Mouse (Mus musculus): ENCODE measurements around the gene Nmnat3.

GRCm38 (mm10) chr9:98417919-98418318 lies 130.7 kb downstream of the Nmnat3 start:
- TF ChIP-seq CTCF (IDR thresholded peaks at IDR 0.05; ENCODE audit: borderline replicate concordance, control insufficient read depth, extremely low read depth, insufficient read depth, low read length, poor library complexity) (no peak), POLR2A (IDR thresholded peaks at IDR 0.05; ENCODE audit: control insufficient read depth, extremely low read depth, insufficient read depth, low read length, poor library complexity) (no peak)
